Mouse (Mus musculus): ENCODE data around the gene Eef1akmt1. TPM values are rescaled to one million over a fixed set of nuclear protein-coding genes. Genes with fewer than 3 reads are reported as not detected.
A peak's percentile ranks its signal among the peaks of the same experiment; 100 is the strongest.

The Eef1akmt1 gene
- polyA plus RNA-seq, 1 experiment from 2014 or later: 132 TPM

DNA sequence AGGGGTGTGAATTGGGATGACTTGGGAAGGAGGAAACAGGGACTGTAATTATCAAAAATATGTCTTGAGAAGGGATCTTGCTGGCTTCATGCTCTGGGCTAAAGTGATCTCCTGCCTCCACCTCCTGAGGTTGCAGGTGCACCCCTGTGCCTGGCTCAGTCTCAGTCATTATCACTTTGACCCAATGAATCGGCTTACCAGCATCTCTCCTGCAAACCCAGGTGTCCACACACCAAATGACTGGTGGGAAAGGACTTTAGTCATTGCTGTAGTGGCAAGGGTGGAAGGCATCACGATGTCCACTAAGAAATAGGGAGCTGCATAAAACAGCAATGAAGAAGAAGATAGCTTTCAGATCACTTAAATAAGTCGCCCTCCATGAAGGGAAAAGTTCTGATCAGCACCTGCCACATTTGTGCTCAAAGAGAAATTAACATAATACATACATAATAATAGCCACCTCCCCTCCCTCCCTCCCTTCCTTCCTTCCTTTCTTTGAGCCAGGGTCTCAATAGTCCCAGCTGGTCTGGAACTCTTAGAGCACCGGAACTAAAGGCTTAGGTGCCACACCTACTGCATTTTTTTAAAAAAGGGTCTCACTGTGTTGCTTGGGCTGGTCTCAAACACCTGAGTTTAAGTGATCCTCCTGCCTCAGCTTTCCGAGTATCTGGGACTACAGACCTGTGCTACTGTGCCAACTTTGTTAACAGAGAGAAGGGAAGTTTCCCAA is 41.5 kb downstream of the Eef1akmt1 start:
- no peaks in the 10 kb centered on the region for H3K9me3 ChIP-seq (replicated peaks; ENCODE audit: control insufficient read depth, low read length)
- DNase-seq (ENCODE audit: low spot score) (no peak), ATAC-seq (no peak)
- H3K4me1 ChIP-seq (ENCODE audit: control insufficient read depth, insufficient read depth, low read length): peaks cover 17% of the 10 kb centered on the region
- H3K36me3 ChIP-seq (ENCODE audit: control insufficient read depth, insufficient read depth, low read length): no peaks in the 10 kb centered on the region
- no peaks in the 10 kb centered on the region for H3K27me3 ChIP-seq (replicated peaks; ENCODE audit: control insufficient read depth, insufficient read depth, low read length)
- H3K9ac ChIP-seq (ENCODE audit: low read length): no peak overlapping the region
- H3K27ac ChIP-seq (ENCODE audit: low read depth, low read length): no peak overlapping the region
- no peak overlapping the region for H3K4me2 ChIP-seq (ENCODE audit: low read length)
- WGBS: 64% methylated on average over 5 of the region's 5 CpGs
- H3K4me3 ChIP-seq (ENCODE audit: low read depth, low read length): no peak overlapping the region

DNA sequence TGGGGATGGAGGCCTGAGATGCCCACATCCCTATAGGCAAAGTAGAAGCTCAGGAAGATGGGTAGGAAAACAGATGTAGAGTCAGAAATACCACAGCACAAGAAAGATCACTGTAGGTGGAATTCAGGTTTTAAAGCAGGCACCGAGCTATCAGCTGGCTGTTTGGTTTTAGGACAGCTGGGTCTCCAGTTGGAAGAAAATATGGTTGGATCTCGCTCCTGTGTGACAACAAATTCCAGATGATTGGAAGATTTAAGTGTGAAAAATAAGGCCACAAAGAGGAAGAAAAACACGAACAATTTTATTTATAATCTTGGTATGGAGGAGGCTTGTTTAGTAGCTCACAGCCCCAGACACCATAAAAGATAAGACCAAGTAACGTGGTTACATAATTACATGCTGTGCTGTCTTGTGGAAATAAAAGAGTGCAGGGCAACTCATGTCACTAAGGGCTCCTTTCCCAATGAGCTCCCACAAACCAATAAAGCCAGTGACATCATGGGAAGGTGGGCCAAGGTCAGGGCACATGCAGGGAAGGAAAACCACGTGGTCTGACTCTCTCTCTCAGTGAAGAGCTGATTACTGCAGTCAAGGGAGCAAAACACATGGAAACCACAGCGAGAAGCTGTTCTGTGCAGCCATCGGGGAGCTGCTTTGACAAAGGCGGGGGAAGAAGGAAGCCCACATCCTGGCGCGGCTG is 42.2 kb downstream of the Eef1akmt1 start:
- no peaks in the 10 kb centered on the region for H3K27me3 ChIP-seq (replicated peaks; ENCODE audit: control insufficient read depth, insufficient read depth, low read length)
- no peaks in the 10 kb centered on the region for H3K9me3 ChIP-seq (replicated peaks; ENCODE audit: control insufficient read depth, low read length)
- no peak overlapping the region for H3K9ac ChIP-seq (ENCODE audit: low read length)
- no peak overlapping the region for H3K27ac ChIP-seq (ENCODE audit: low read depth, low read length)
- ATAC-seq: no peak
- no peak overlapping the region for H3K4me3 ChIP-seq (ENCODE audit: low read depth, low read length)
- DNase-seq (ENCODE audit: low spot score): no peak
- no peaks in the 10 kb centered on the region for H3K36me3 ChIP-seq (ENCODE audit: control insufficient read depth, insufficient read depth, low read length)
- H3K4me2 ChIP-seq (ENCODE audit: low read length): no peak overlapping the region
- WGBS: 57% methylated on average over 10 of the region's 10 CpGs
- H3K4me1 ChIP-seq (ENCODE audit: control insufficient read depth, insufficient read depth, low read length): peaks cover 10% of the 10 kb centered on the region

GRCm38 (mm10) chr14:57527598-57527997 is 43.8 kb downstream of the Eef1akmt1 start:
- no peak overlapping the region for H3K27ac ChIP-seq (ENCODE audit: low read depth, low read length)
- DNase-seq (ENCODE audit: low spot score): no peak
- H3K36me3 ChIP-seq (ENCODE audit: control insufficient read depth, insufficient read depth, low read length): no peaks in the 10 kb centered on the region
- no peak for ATAC-seq
- H3K9ac ChIP-seq (ENCODE audit: low read length): no peak overlapping the region
- H3K4me2 ChIP-seq (ENCODE audit: low read length): no peak overlapping the region
- peaks cover 5% of the 10 kb centered on the region for H3K4me1 ChIP-seq (ENCODE audit: control insufficient read depth, insufficient read depth, low read length)
- 50% methylated on average over 2 of the region's 2 CpGs for WGBS
- peaks cover 2% of the 10 kb centered on the region; the same call in 1 of the 2 replicates for H3K27me3 ChIP-seq (replicated peaks; ENCODE audit: control insufficient read depth, insufficient read depth, low read length)
- H3K9me3 ChIP-seq (replicated peaks; ENCODE audit: control insufficient read depth, low read length): no peaks in the 10 kb centered on the region
- H3K4me3 ChIP-seq (ENCODE audit: low read depth, low read length): no peak overlapping the region

GRCm38 (mm10) chr14:57527122-57527521 is 44.3 kb downstream of the Eef1akmt1 start:
- whole genome bisulfite sequencing: 48% methylated on average over 7 of the region's 7 CpGs

GRCm38 (mm10) chr14:57526050-57526623 is 45.3 kb downstream of the Eef1akmt1 start:
- DNase-seq (ENCODE audit: low spot score): no peak
- H3K27me3 ChIP-seq (replicated peaks; ENCODE audit: control insufficient read depth, insufficient read depth, low read length): peaks cover 2% of the 10 kb centered on the region; the same call in 1 of the 2 replicates
- peak; percentile 14; the same call in 1 of the 2 replicates for ATAC-seq

More at GRCm38 (mm10) chr14:57527122-57527521, 44.3 kb downstream of the Eef1akmt1 start:
- Histone ChIP-seq H3K9me3 (replicated peaks; ENCODE audit: control insufficient read depth, low read length) (no peaks in the 10 kb centered on the region), H3K9ac (ENCODE audit: low read length) (no peak overlapping the region), H3K4me1 (ENCODE audit: control insufficient read depth, insufficient read depth, low read length) (peaks cover 5% of the 10 kb centered on the region), H3K27me3 (replicated peaks; ENCODE audit: control insufficient read depth, insufficient read depth, low read length) (peaks cover 2% of the 10 kb centered on the region; the same call in 1 of the 2 replicates), H3K4me3 (ENCODE audit: low read depth, low read length) (no peak overlapping the region), H3K4me2 (ENCODE audit: low read length) (no peak overlapping the region), H3K36me3 (ENCODE audit: control insufficient read depth, insufficient read depth, low read length) (no peaks in the 10 kb centered on the region), H3K27ac (ENCODE audit: low read depth, low read length) (no peak overlapping the region)
- DNase-seq (ENCODE audit: low spot score): no peak
- no peak for ATAC-seq

DNA sequence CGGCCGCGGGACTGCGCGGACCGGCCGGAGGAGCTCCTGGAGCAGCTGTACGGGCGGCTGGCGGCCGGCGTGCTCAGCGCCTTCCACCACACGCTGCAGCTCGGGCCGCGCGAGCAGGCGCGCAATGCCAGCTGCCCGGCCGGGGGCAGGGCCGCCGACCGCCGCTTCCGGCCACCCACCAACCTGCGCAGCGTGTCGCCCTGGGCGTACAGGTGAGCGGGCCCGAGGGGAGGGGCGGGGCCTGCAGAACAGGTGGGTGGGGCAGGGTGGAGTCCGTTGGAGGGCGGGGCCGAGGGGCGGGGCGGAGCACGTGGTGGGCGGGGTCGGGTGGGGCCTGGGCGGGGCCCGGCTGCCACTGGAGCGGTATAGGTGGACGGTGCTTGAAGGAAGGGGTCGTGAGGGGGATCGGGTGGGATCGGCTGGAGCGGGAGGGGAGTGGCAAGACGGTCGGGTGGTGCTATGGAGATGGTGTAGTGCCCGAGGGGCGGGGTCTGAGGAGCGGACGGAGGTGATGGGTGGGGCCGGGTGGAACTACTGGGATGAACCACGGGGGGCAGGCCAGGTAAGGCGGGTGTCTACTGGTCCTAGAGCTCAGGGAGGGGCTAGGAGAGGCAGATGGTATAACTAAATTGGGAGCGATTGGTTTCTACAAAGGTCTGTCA is 45.9 kb downstream of the Eef1akmt1 start:
- no peaks in the 10 kb centered on the region for H3K36me3 ChIP-seq (ENCODE audit: control insufficient read depth, insufficient read depth, low read length)
- H3K9me3 ChIP-seq (replicated peaks; ENCODE audit: control insufficient read depth, low read length): no peaks in the 10 kb centered on the region
- peak overlapping the region; percentile 78 for H3K9ac ChIP-seq (ENCODE audit: low read length)
- H3K4me1 ChIP-seq (ENCODE audit: control insufficient read depth, insufficient read depth, low read length): peaks cover 5% of the 10 kb centered on the region
- H3K4me3 ChIP-seq (ENCODE audit: low read depth, low read length): peak overlapping the region; percentile 75
- ATAC-seq: peak; percentile 82
- WGBS: under 1% methylated on average over 41 of the region's 60 CpGs
- H3K27ac ChIP-seq (ENCODE audit: low read depth, low read length): peak overlapping the region; percentile 68; the same call in 1 of the 2 replicates
- DNase-seq (ENCODE audit: low spot score): peak; percentile 56
- H3K27me3 ChIP-seq (replicated peaks; ENCODE audit: control insufficient read depth, insufficient read depth, low read length): peaks cover 2% of the 10 kb centered on the region; the same call in 1 of the 2 replicates
- H3K4me2 ChIP-seq (ENCODE audit: low read length): peak overlapping the region; percentile 84

More at GRCm38 (mm10) chr14:57526050-57526623, 45.3 kb downstream of the Eef1akmt1 start:
- peak overlapping the region; percentile 75 for H3K4me3 ChIP-seq (ENCODE audit: low read depth, low read length)
- 50% methylated on average over 10 of the region's 10 CpGs for WGBS
- no peaks in the 10 kb centered on the region for H3K9me3 ChIP-seq (replicated peaks; ENCODE audit: control insufficient read depth, low read length)
- no peaks in the 10 kb centered on the region for H3K36me3 ChIP-seq (ENCODE audit: control insufficient read depth, insufficient read depth, low read length)
- no peak overlapping the region for H3K27ac ChIP-seq (ENCODE audit: low read depth, low read length)
- H3K9ac ChIP-seq (ENCODE audit: low read length): no peak overlapping the region
- H3K4me1 ChIP-seq (ENCODE audit: control insufficient read depth, insufficient read depth, low read length): peaks cover 5% of the 10 kb centered on the region
- H3K4me2 ChIP-seq (ENCODE audit: low read length): peak overlapping the region; percentile 84

- Histone ChIP-seq H3K9me3 (replicated peaks; ENCODE audit: control insufficient read depth, low read length) (no peaks in the 10 kb centered on the region), H3K4me3 (ENCODE audit: low read depth, low read length) (peak within 1 kb of the TSS; percentile 75), H3K9ac (ENCODE audit: low read length) (peak within 1 kb of the TSS; percentile 78), H3K36me3 (ENCODE audit: control insufficient read depth, insufficient read depth, low read length) (no peaks in the 10 kb centered on the region), H3K27ac (ENCODE audit: low read depth, low read length) (peak within 1 kb of the TSS; percentile 68; the same call in 1 of the 2 replicates), H3K4me2 (ENCODE audit: low read length) (peak within 1 kb of the TSS; percentile 84), H3K4me1 (ENCODE audit: control insufficient read depth, insufficient read depth, low read length) (peaks cover 5% of the 10 kb centered on the region), H3K27me3 (replicated peaks; ENCODE audit: control insufficient read depth, insufficient read depth, low read length) (peaks cover 2% of the 10 kb centered on the region; the same call in 1 of the 2 replicates)
- peak; percentile 51 for ATAC-seq
- DNase-seq (ENCODE audit: low spot score): peak; percentile 62
- WGBS: under 1% methylated on average over 48 of the region's 104 CpGs
Measured at GRCm38 (mm10) chr14:57524671-57525387, 46.6 kb downstream of the Eef1akmt1 start, which contains the start of gene Il17d. Il17d (plus strand) TSS chr14:57524777.

DNA sequence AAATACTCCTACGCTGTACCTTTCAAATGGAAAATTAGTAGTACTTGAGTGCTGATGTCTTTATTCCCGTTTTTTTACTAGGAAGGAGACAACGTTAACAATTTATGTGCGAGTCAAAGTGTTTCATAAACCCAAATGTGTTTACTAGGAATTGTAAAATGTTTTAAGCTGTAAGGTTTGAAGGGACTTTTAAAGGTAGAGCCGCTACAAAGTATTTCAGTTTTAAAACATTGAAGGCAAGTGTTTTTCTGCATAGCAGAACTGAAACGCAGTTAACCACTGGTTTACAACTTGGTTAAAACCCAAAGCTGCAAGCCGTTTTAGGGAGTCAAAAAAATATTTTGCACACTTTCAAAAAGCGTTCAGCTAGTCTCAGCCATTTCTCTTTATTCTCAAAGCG is 47.6 kb downstream of the Eef1akmt1 start:
- Histone ChIP-seq H3K27ac (ENCODE audit: low read depth, low read length) (no peak overlapping the region), H3K36me3 (ENCODE audit: control insufficient read depth, insufficient read depth, low read length) (no peaks in the 10 kb centered on the region), H3K4me3 (ENCODE audit: low read depth, low read length) (no peak overlapping the region), H3K4me2 (ENCODE audit: low read length) (0 out of 2 replicates have a peak overlapping the region, but pooled peaks have one; percentile 84), H3K9ac (ENCODE audit: low read length) (no peak overlapping the region), H3K27me3 (replicated peaks; ENCODE audit: control insufficient read depth, insufficient read depth, low read length) (peaks cover 2% of the 10 kb centered on the region; the same call in 1 of the 2 replicates), H3K9me3 (replicated peaks; ENCODE audit: control insufficient read depth, low read length) (no peaks in the 10 kb centered on the region), H3K4me1 (ENCODE audit: control insufficient read depth, insufficient read depth, low read length) (peaks cover 5% of the 10 kb centered on the region)
- DNase-seq (ENCODE audit: low spot score) (no peak), ATAC-seq (no peak)
- WGBS: 62% methylated on average over 9 of the region's 9 CpGs

Measured in forebrain, embryonic 14.5 days (tissue).